Mouse (Mus musculus) adrenal gland, postnatal 14 days (tissue): ENCODE data around the gene Soga1. TPM values are rescaled to one million over a fixed set of nuclear protein-coding genes. Genes with fewer than 3 reads are reported as not detected.

Experiments
- DNase-seq: peaks from one replicate; pipeline ENCODE4 v3.0.0; 2021; ENCODE audit warnings: mixed read lengths
- total RNA-seq: library from RNA; stranded (reverse); gene quantifications from 2 replicates; pipeline ENCODE4 v1.2.3, GENCODE M21; 2021

The Soga1 gene
- total RNA-seq, 1 experiment from 2014 or later: 31.9 TPM

DNA sequence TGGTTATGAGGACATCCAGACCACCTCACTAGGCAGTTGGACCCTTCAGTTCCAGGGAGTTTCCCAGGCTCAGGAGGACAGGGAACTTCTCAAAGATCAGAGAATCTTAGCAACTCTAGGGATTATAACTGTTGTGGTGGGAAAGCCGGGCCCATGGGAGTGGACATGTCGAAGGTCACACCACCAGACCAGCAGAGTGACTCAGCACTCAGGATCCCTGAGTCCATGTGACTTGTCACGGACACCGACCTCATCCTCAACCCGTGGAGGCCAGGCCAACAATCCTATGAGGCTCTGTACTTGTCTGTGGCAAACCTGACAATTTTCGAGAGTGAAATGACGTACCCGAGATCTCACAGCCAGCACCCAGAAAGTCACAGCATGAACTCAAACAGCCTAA is 42.7 kb downstream of the Soga1 start:
- DNase-seq: peak; percentile 78

GRCm38 (mm10) chr2:157035371-157035770 is 43.7 kb downstream of the Soga1 start:
- DNase-seq: no peak

DNA sequence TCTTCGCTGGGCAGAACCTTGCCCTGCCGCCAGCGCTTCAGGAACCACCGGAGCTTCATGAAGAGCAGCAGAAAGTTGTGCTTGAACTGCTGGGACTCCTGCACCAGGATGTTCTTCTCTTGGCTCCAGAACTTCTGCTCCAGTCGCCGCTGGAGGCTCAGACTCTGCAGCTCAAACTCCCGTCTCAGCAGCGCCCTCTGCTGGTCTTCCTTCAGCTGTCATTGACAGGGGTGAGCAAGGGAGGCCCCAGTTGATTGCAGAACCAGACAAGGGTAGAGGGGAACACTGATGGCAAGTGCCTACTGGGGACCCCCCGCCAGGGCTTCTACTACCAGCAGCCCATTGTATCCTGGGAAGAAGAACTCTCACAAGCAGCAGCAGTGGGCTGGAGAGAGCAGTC is 48.2 kb downstream of the Soga1 start:
- DNase-seq: peak; percentile 92

- DNase-seq: no peak
Measured at GRCm38 (mm10) chr2:157028261-157028660, 50.8 kb downstream of the Soga1 start.

DNA sequence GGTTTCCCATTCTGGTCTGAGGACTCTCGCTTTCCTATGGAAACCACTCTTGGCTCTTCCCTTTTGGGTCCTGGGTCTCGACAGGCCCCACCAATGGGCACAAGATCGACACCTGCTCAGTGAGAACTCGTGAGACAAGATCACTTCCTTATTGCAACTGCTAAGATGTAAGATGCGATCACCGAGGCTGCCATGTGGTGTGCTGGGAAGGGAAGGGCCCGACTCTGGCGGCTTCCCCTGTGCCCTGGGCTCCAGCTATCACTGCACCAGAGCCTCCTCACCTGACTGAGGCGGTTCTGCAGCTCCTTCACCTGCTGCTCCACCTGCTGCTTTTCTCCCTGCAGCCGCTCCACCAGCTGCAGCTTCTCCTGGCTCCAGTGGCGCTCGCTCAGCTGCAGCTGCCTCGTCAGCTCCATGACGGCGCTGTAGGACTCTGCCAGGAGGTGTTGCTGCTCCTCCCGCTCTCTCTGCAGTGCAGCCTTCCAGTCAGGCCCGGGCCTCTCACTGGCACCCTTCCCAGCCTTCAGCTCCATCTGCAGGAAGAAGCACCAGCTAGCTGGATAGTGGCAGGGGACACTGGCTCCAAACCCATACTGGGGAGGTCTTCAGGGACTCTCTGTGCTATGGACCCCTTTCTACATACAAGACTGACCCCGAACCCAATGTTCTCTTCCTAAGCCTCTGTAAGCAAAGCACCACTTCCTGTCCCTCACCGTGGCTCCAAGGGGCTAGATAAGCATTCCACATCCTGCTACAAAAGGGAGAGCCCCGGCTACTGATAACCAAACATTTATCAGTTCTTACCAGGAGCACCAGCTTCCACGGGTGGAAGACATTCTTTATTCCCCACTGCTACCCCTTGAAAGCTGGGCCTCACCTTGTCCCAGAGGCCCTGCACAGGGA is 51.7 kb downstream of the Soga1 start:
- DNase-seq: no peak

GRCm38 (mm10) chr2:157021156-157021555 is 57.9 kb downstream of the Soga1 start:
- no peak for DNase-seq

DNA sequence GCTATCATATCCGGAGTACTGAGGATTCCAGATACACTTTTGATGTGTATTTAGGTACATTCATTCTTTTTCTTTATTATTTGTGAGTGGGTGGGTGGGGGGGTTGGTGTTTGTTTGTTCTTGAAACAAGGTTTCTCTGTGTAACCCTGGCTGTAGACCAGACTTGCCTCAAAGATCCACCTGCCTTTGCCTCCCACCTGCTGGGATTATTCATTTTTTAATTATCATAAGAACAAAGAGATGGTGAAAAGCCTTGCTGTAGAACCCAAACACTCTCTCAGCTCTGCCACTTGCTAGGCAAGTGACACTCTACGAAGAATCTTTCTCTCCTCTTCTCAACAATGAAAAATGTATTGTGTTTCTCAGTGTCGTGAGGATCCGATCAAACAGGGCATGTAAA is 59.8 kb downstream of the Soga1 start:
- DNase-seq: no peak

- no peak for DNase-seq
Measured at GRCm38 (mm10) chr2:157016529-157017270, 62.4 kb downstream of the Soga1 start.

GRCm38 (mm10) chr2:157012341-157012740 is 66.7 kb downstream of the Soga1 start:
- no peak for DNase-seq

DNA sequence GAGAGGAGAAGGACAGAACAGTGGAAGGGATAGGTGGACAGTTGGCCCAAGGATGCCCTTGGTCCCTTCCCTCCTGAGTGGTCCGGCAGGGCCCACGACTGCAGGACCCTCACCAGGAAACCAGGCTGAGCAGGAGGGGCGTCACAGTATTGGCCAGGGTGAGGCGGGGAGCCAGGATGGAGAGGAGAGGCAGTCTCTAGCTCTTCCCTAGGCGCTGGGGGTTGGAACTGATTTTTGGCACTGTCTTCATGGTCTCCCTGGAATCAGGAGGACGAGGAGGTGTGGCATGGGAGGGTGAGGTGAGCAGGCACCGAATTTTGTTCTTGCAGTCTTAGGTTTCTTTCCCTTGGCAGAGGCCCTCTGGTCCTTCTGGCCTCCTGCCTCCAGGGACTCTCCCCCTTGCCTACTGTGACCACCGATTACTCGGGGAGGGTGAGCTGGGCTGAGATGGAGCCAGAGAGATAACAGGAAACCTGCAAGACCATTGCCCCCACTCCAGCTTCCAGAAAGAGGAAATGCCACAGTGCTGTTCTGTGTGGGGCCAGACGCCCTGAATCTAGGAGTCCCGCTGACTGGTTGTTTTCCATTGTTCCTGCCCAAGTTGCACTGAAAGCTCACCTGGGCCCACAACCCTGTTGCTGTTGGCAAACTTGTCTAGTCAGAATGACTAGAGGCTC is 68.3 kb downstream of the Soga1 start:
- no peak for DNase-seq

DNA sequence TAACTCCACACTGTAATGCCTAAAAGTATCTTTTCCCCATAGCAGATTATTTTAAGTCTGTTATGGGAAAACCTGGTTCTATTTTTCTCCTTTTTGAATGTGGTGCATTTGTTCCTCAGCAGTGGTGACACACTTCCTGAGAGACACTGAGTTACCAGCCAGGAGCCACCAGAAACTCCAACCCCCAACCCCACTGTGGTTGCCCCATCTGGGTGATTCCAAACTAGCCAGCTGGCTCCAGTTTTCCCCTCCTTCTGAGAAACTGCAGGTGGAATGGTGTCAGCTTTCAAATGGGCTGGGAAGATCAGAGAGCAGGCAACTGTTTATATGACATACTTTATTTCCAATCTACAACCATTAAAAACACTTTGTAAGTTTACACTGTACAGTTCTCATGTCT is 68.9 kb downstream of the Soga1 start:
- no peak for DNase-seq

- no peak for DNase-seq
Measured at GRCm38 (mm10) chr2:157008509-157008908, 70.5 kb downstream of the Soga1 start.

- no peak for DNase-seq
Measured at GRCm38 (mm10) chr2:157007234-157007596, 71.8 kb downstream of the Soga1 start.

- DNase-seq: peak; percentile 96
Measured at GRCm38 (mm10) chr2:157006511-157007233, 72.4 kb downstream of the Soga1 start, which contains the start of gene Dsn1. Dsn1 (minus strand) TSS chr2:157007154.

DNA sequence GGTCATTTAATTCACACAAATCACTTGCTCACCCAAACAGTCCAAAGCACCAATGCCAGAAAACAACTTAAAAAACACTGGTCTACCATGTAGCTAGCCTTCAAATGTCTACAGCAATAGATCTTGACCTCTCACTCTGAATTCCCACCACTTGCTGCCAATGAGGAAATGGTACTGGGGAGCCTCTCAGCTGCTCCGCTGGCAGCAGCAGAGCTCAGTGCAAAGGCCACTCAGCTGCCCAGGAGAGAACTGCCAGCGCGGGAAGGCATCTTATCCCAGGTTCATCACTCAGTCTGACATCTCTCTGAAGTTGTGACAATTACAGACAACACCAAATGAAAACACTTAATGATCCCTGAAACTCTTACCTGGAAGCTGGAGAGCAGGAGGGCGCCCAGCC is 76.7 kb downstream of the Soga1 start:
- DNase-seq: no peak

DNA sequence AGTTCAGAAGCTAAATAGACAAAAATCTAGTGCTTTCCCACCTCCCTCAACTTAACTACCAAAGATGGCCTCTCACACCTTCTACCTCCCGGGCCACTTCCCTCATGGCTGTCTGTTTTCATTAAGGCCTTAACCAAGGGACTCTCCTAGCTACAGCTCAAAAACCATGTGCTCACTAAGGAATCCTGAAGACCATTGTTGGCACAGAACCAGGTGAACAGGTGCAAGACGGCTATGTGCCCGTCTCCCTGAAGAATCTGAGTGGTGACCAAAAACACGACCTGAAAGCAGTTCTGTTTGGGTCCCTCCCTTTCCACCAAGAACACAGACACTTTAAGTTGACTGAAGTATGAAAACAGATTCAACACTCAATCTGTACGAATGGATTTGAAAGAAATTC is 80.8 kb downstream of the Soga1 start:
- no peak for DNase-seq

- peak; percentile 53 for DNase-seq
Measured at GRCm38 (mm10) chr2:156996576-156996975, 82.5 kb downstream of the Soga1 start.

DNA sequence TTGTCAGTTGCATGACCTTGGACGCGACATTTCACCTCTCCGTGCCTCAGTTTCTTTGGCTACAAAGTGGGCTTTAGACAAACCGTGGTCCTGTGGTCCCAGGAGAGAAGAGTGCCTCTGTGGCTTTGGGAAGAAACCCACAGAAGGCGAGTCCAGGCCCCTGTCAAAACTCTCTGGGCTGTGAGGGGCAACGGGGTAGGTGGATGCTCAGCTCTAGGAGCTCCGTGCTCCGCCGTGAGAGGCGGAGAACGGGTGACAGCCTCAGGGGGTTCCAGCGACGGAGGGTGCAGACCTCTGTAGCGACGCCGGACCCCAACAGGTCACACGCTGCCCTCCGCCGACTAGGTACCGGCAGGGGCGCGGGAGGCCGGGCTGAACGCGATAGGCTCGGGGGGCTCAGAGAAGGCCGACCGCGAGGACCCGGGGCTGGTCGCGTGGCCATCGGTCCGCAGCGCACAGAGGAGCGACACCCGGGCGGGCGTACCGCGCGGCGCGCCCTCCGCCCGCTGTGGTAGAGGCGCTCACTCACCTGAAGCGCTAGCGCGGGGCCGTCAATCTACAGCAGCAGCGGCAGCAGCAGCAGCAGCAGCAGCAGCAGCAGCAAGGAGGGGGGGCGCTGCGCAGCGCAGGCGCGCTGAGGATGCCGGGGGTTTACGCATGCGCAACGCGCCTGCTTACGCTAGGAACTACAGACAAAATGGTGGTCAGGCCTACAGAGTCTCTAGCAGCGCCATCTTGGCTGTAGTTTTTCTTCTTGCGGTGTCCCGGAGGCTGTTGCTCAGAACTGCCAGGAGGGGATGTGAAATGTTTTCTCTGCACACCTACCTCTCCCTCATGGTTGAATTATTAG is 87.4 kb downstream of the Soga1 start, which contains the start of gene Ndrg3:
Ndrg3 (minus strand) TSS at position 587 of the 850 bp plus-strand sequence.
- DNase-seq: peak; percentile 97

DNA sequence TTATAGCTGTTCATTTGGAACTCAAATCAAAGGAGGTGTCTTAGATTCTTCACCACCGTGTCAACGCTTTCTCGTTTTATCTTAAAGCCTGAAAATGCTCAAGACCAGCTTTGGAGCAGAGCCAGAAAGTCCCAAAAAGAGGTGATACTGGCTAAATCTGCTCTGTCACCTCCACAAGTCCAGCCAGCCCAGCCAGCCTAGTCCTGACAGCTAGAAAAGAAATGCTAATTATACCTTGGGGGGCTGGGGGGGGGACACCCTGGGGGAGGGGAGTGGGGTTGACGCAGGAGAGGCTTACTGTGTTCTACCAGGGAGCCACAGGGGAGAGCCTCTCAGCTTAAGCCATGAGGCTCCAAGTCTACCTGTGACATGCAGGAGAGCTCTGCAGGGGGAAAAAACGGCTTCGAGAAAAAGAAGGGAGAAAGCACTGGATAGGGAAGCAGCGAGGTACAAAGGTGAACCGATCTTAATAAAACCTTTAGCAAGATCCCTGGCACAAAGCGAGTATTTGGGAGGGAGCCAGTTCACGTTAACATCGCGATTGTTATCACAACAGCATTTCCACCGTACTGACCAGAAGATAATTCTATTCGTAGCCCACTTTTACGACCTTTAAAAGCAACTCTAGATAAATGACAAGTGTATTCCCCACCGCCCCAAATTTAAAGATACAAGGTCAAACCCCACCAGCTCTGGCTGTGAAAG is 88.2 kb downstream of the Soga1 start:
- DNase-seq: no peak

DNA sequence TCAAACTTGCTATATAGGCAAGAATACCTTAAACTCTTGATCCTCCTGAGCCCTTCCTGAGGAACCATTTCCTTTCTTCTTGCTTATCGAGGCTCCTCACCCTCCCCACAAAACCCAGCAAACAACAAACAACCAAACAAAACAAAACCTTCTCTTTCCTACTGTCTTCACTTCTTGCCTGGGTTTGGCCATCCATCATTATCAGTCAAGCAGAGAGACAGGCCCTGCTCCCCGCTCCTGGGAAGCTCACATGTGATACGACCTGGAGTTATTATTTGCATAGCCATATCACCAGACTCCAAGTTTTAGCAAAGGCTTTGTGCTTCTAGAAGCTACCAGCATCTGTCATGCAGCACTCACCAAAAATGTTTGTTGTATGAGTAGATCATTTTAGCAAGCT is 91.7 kb downstream of the Soga1 start:
- DNase-seq: no peak
